In the genomic region with DNA sequence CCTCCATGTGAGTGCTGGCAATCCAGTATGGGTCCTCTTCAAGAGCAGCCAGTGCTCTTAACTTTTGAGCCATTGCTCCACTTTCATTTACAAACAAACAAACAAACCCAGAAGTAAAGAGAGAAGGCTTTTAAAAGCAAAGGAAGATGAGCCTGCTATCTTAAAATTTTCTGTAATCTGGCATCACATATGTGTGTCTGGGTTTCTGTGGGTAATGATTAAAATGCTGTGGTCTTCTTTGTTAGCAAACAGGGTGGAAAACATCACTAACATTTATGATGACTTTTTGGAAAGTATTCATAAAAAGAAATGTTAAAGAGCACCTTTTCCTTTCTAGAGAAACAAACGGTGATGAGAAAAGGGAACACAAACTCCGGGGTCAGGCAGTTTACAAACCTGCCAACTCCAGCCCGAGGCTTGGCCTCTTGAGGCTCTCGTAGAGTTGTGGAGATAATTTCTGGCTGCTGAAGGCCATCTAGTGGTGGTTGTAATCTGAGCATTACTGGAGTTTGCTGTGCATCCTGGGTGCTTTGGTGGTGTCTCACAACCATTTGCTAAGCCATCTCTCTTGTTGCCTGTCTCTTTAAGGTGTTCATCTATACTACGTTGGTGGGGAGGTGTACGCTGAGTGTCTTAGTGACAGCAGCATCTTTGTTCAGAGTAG, we compare ENCODE assay signal across 1 mouse cellular context.
TF ChIP-seq lines count a peak whose summit lies in the region.

No protein-coding gene starts in this region.

TF ChIP-seq in MEL, 35 proteins besides CTCF, POLR2A, EP300 and RAD21 (continued from another document):
- no peak for TF ChIP-seq POLR2AphosphoS5 (IDR thresholded peaks at IDR 0.05; ENCODE audit: borderline replicate concordance, low read depth, low read length)
- TF ChIP-seq MAFK (IDR thresholded peaks at IDR 0.05; ENCODE audit: borderline replicate concordance, low read depth, low read length) = no peak
- TF ChIP-seq ZC3H11A (IDR thresholded peaks at IDR 0.05; ENCODE audit: low read depth, low read length) = 0 out of 2 replicates have a peak, but pooled peaks have one; percentile 1
- peak; percentile 53 for TF ChIP-seq SMC3 (IDR thresholded peaks at IDR 0.05; ENCODE audit: low read depth, low read length)
- peak; percentile 39 for TF ChIP-seq GATA1 (IDR thresholded peaks at IDR 0.05; ENCODE audit: low read depth, low read length)
- TF ChIP-seq MAX (IDR thresholded peaks at IDR 0.05; ENCODE audit: low read length) = no peak
- TF ChIP-seq ZMIZ1 (IDR thresholded peaks at IDR 0.05; ENCODE audit: low read depth, low read length) = no peak
- no peak for TF ChIP-seq MAZ (IDR thresholded peaks at IDR 0.05; ENCODE audit: low read depth, low read length)
- TF ChIP-seq SIN3A (IDR thresholded peaks at IDR 0.05; ENCODE audit: low read length) = no peak
- no peak for TF ChIP-seq POLR2AphosphoS2 (IDR thresholded peaks at IDR 0.05; ENCODE audit: low read length)
- TF ChIP-seq UBTF (IDR thresholded peaks at IDR 0.05; ENCODE audit: borderline replicate concordance, insufficient read depth, low read depth, low read length) = no peak
- TF ChIP-seq TAL1 (IDR thresholded peaks at IDR 0.05; ENCODE audit: low read length) = no peak
- no peak for TF ChIP-seq ELF1 (IDR thresholded peaks at IDR 0.05; ENCODE audit: low read depth, low read length)
- TF ChIP-seq NRF1 (IDR thresholded peaks at IDR 0.05; ENCODE audit: insufficient read depth, low read depth, low read length, poor library complexity, severe bottlenecking) = no peak
- no peak for TF ChIP-seq USF2 (IDR thresholded peaks at IDR 0.05; ENCODE audit: borderline replicate concordance in 1 of 2, insufficient read depth in 1 of 2, low read depth in 1 of 2, low read length in 2 of 2)
- TF ChIP-seq RCOR1 (IDR thresholded peaks at IDR 0.05; ENCODE audit: low read depth, low read length) = no peak
- TF ChIP-seq GABPA (IDR thresholded peaks at IDR 0.05; ENCODE audit: low read depth, low read length) = no peak
- no peak for TF ChIP-seq JUND (IDR thresholded peaks at IDR 0.05; ENCODE audit: low read depth, low read length)
- no peak for TF ChIP-seq KAT2A (conservative IDR thresholded peaks at IDR 0.05; ENCODE audit: low read depth, low read length)
- peak; percentile 71 for TF ChIP-seq TCF12 (IDR thresholded peaks at IDR 0.05; ENCODE audit: low read depth, low read length)
- no peak for TF ChIP-seq CHD1 (IDR thresholded peaks at IDR 0.05; ENCODE audit: low read depth, low read length)
- no peak for TF ChIP-seq MEF2A (IDR thresholded peaks at IDR 0.05; ENCODE audit: extremely low read depth, insufficient replicate concordance, low read depth, low read length, poor library complexity, severe bottlenecking)
- no peak for TF ChIP-seq HCFC1 (IDR thresholded peaks at IDR 0.05; ENCODE audit: low read depth, low read length)
